Mouse (Mus musculus): Measurements from ENCODE around the gene Cplx3.

DNA sequence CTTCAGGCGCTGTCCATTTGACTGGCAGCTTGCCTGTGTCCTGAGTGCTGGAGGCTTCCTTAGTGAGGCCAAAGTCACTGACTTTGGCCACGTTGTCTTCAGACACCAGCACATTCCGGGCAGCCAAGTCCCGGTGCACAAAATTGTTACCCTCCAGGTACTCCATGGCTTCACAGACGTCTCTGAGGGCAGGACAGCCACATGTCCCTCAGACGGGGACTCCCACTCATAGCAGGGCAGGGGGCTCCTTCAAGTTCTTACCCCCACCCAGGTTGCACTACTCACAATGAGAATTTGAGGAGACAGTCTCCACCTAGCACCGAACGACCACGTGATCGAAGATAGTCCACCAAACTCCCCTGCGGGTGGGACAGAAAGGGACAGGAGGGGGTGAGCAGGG is 21.8 kb upstream of the Cplx3 start:
- no peak for TF ChIP-seq EP300 (IDR thresholded peaks at IDR 0.05; ENCODE audit: low read depth)
- TF ChIP-seq CTCF (IDR thresholded peaks at IDR 0.05; ENCODE audit: low read depth) = no peak
